Mouse (Mus musculus) heart, embryonic 13.5 days (tissue): ENCODE measurements around the gene Taf10. TPM values are rescaled to one million over a fixed set of nuclear protein-coding genes. Genes with fewer than 3 reads are reported as not detected.
"Not testable (repeated sequence)": the region's sequence is repeated elsewhere in the genome, so short reads cannot be mapped to it uniquely, and the experiment has no call there.

Experiments used
- ATAC-seq: fragments of 200-750 bp; cut with Nextera tagmentation; 2 replicates; pipeline ENCODE4 v1.8.0; 2017; ENCODE audit warnings: moderate TSS enrichment; ENCODE audit not compliant: insufficient number of reproducible peaks, low FRiP score, low TSS enrichment; ENCODE audit errors: extremely low read depth
- H3K27ac ChIP-seq: fragments of 300-500 bp; sonication (generic); replicated peaks from 2 replicates; pipeline ENCODE4 v1.5.1; 2015; ENCODE audit warnings: moderate library complexity, mild to moderate bottlenecking, inconsistent platforms
- H3K27me3 ChIP-seq: fragments of 300-500 bp; sonication (generic); replicated peaks from 2 replicates; pipeline ENCODE4 v1.6.1; 2015; ENCODE audit warnings: mild to moderate bottlenecking, inconsistent platforms
- H3K36me3 ChIP-seq: fragments of 300-500 bp; sonication (generic); 2 replicates; pipeline ENCODE4 v1.6.1; 2015; ENCODE audit warnings: mild to moderate bottlenecking, inconsistent platforms
- H3K4me1 ChIP-seq: fragments of 300-500 bp; sonication (generic); 2 replicates; pipeline ENCODE4 v1.6.1; 2015; ENCODE audit warnings: inconsistent platforms
- H3K4me2 ChIP-seq: fragments of 300-500 bp; sonication (generic); 2 replicates; pipeline ENCODE4 v1.6.1; 2015; ENCODE audit warnings: inconsistent platforms, mild to moderate bottlenecking, moderate library complexity
- H3K4me3 ChIP-seq: fragments of 300-500 bp; sonication (generic); 2 replicates; pipeline ENCODE4 v1.5.1; 2015; ENCODE audit warnings: moderate library complexity, mild to moderate bottlenecking, inconsistent platforms
- H3K9ac ChIP-seq: fragments of 300-500 bp; sonication (generic); 2 replicates; pipeline ENCODE4 v1.6.1; 2015; ENCODE audit warnings: inconsistent platforms, mild to moderate bottlenecking, moderate library complexity
- H3K9me3 ChIP-seq: fragments of 300-500 bp; sonication (generic); 2 replicates; pipeline ENCODE4 v1.6.1; 2016; ENCODE audit warnings: inconsistent platforms
- WGBS: fragments of 180-500 bp; shearing (Covaris S2); methylation state at CpG from one replicate; pipeline ENCODE4 v1.1.7; 2015; ENCODE audit warnings: mixed read lengths; 5-methylcytosine and 5-hydroxymethylcytosine counted together
- polyA plus RNA-seq: library from polyadenylated mRNA; unstranded; fragments of >200 nt; fragmentation: Nextera tagmentation; extraction: Ambion mirVana; gene quantifications from 2 replicates; pipeline ENCODE4 v1.2.1, GENCODE M21; 2015

Taf10 gene
- polyA plus RNA-seq, 1 experiment from 2014 or later, result 120 TPM

DNA sequence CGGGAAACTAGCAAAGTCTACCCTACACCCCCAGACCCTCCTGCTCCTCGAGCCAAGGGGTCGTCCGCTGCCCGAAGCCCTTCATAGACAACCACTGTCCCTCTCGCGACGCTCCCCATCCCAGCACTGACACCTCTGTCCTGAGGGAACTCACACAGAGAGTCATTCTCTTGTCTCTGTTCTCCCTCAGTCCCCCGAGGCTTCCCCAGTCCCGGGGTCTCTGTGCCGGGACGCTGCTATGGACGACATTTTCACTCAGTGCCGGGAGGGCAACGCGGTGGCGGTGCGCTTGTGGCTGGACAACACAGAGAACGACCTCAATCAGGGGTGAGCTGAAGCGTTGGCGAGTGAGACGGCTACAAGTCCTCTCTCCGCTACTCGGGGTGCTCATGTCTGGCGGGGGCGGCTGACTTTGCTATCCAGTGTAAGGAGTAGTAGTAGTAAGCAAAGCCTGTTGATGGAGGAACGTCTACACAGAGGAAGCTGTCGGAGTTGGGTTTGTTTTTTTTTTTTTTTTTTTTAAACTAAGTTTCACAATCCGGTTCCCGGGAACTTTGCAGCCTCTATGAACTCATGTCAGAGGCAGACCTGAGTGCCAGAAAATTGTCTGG, 7.1 kb downstream of the Taf10 start, which contains the start of gene Rrp8:
Rrp8 (minus strand) TSS at position 475 of the 611 bp plus-strand sequence.
- WGBS, result under 1% methylated on average over 30 of the region's 30 CpGs

GRCm38 (mm10) chr7:105736264-105736901, 7.8 kb downstream of the Taf10 start, which contains the start of gene Ilk:
Gene Ilk, plus strand, starts transcription at chr7:105736592.
- Histone ChIP-seq H3K27me3 (no peaks in the 10 kb centered on the region), H3K36me3 (peaks cover 56% of the 10 kb centered on the region), H3K4me2 (peak within 1 kb of the TSS; percentile 92), H3K4me1 (peaks cover 37% of the 10 kb centered on the region), H3K27ac (peak within 1 kb of the TSS; percentile 98), H3K9me3 (no peaks in the 10 kb centered on the region), H3K4me3 (peak within 1 kb of the TSS; percentile 96), H3K9ac (peak within 1 kb of the TSS; percentile 99)
- ATAC-seq, result peak; percentile 95
- WGBS, result under 1% methylated on average over 41 of the region's 62 CpGs

More for the DNA sequence above, 7.1 kb downstream of the Taf10 start, which contains the start of gene Rrp8:
- Histone ChIP-seq H3K9ac (peak within 1 kb of the TSS; percentile 99), H3K27me3 (no peaks in the 10 kb centered on the region), H3K27ac (peak within 1 kb of the TSS; percentile 98), H3K4me1 (peaks cover 37% of the 10 kb centered on the region), H3K36me3 (peaks cover 56% of the 10 kb centered on the region), H3K4me2 (peak within 1 kb of the TSS; percentile 92), H3K9me3 (no peaks in the 10 kb centered on the region), H3K4me3 (peak within 1 kb of the TSS; percentile 96)
- 0 out of 2 replicates have a peak, but pooled peaks have one; percentile 1 for ATAC-seq

- WGBS, result 33% methylated on average over 4 of the region's 4 CpGs
- Histone ChIP-seq H3K4me2 (peak overlapping the region; percentile 92), H3K9ac (peak overlapping the region; percentile 99), H3K36me3 (peaks cover 55% of the 10 kb centered on the region), H3K27ac (peak overlapping the region; percentile 98), H3K4me1 (peaks cover 37% of the 10 kb centered on the region), H3K4me3 (peak overlapping the region; percentile 96)
- ATAC-seq, H3K27me3 ChIP-seq, H3K9me3 ChIP-seq: not testable (repeated sequence)
These were observed 8.7 kb downstream of the Taf10 start for GRCm38 (mm10) chr7:105735464-105735863.

DNA sequence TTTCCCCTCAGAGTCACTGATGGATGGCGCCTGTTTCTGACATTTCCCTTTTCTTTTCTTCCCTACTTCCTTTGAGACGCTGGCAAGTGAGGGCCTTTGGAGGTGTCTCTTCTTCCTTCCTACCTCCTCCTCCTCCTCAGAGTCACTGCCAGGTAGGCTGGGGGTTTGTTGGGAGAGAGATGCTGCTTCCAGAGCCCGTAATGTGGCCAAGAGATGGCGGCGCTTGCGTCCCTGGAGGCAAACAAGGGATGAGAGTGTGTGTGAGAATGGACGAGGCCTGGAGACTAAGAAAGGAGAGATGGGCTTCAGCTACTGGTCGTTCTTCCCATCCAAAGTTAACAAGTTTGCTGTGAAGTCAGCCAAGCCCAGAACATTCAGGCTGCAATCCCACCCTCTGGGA, 9.3 kb downstream of the Taf10 start:
- H3K9ac ChIP-seq, result peak overlapping the region; percentile 99
- peak overlapping the region; percentile 92; the same call in 1 of the 2 replicates for H3K4me2 ChIP-seq
- no peak for ATAC-seq

GRCm38 (mm10) chr7:105733836-105734235, 10.3 kb downstream of the Taf10 start:
- no peak for ATAC-seq
- WGBS, result 91% methylated on average over 11 of the region's 11 CpGs
- H3K36me3 ChIP-seq, result peaks cover 56% of the 10 kb centered on the region

More for the DNA sequence above, 9.3 kb downstream of the Taf10 start:
- no peak overlapping the region; the same call in 1 of the 2 replicates for H3K4me3 ChIP-seq
- H3K4me1 ChIP-seq, result peaks cover 36% of the 10 kb centered on the region
- WGBS, result 82% methylated on average over 8 of the region's 8 CpGs
- peaks cover 51% of the 10 kb centered on the region for H3K36me3 ChIP-seq
- no peaks in the 10 kb centered on the region for H3K27me3 ChIP-seq
- H3K27ac ChIP-seq, result no peak overlapping the region
- no peaks in the 10 kb centered on the region for H3K9me3 ChIP-seq

GRCm38 (mm10) chr7:105728701-105729428, 15.3 kb downstream of the Taf10 start:
- no peak overlapping the region for H3K9ac ChIP-seq
- H3K4me1 ChIP-seq, result no peaks in the 10 kb centered on the region
- no peaks in the 10 kb centered on the region for H3K27me3 ChIP-seq
- ATAC-seq, result no peak
- no peak overlapping the region for H3K4me3 ChIP-seq
- 77% methylated on average over 6 of the region's 6 CpGs for WGBS
- H3K36me3 ChIP-seq, result peaks cover 54% of the 10 kb centered on the region
- no peak overlapping the region; the same call in 1 of the 2 replicates for H3K27ac ChIP-seq
- no peaks in the 10 kb centered on the region for H3K9me3 ChIP-seq
- no peak overlapping the region for H3K4me2 ChIP-seq

More at GRCm38 (mm10) chr7:105733836-105734235, 10.3 kb downstream of the Taf10 start:
- no peak overlapping the region for H3K4me2 ChIP-seq
- no peaks in the 10 kb centered on the region for H3K9me3 ChIP-seq
- H3K27ac ChIP-seq, result no peak overlapping the region
- H3K9ac ChIP-seq, result no peak overlapping the region
- no peaks in the 10 kb centered on the region for H3K27me3 ChIP-seq
- no peak overlapping the region for H3K4me3 ChIP-seq
- H3K4me1 ChIP-seq, result peaks cover 28% of the 10 kb centered on the region

DNA sequence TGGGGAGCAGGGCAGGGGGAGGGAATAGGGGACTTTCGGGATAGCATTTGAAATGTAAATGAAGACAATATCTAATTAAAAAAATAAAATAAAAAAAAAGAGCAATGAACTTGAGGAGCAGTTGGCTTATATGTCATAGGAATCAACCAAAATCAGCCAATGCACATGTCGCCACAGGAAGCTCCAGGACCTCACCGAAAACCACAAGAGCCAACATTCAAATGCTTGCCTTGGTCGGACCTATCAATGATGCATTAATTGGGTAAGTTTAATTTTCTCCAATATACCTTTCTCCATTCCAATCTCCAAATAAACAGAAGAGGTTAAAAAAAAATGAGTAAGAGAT, 17.2 kb downstream of the Taf10 start:
- H3K9ac ChIP-seq, result 0 out of 2 replicates have a peak overlapping the region, but pooled peaks have one; percentile 21
- H3K9me3 ChIP-seq, result no peaks in the 10 kb centered on the region
- H3K36me3 ChIP-seq, result peaks cover 35% of the 10 kb centered on the region
- WGBS, result 87% methylated on average over 4 of the region's 4 CpGs
- no peak for ATAC-seq
- no peak overlapping the region for H3K4me3 ChIP-seq
- no peak overlapping the region for H3K27ac ChIP-seq
- H3K4me1 ChIP-seq, result no peaks in the 10 kb centered on the region
- no peaks in the 10 kb centered on the region for H3K27me3 ChIP-seq
- no peak overlapping the region for H3K4me2 ChIP-seq

- no peak for ATAC-seq
- H3K27me3 ChIP-seq, result no peaks in the 10 kb centered on the region
- WGBS, result 77% methylated on average over 4 of the region's 4 CpGs
These were observed 17.8 kb downstream of the Taf10 start for GRCm38 (mm10) chr7:105726144-105726979.

DNA sequence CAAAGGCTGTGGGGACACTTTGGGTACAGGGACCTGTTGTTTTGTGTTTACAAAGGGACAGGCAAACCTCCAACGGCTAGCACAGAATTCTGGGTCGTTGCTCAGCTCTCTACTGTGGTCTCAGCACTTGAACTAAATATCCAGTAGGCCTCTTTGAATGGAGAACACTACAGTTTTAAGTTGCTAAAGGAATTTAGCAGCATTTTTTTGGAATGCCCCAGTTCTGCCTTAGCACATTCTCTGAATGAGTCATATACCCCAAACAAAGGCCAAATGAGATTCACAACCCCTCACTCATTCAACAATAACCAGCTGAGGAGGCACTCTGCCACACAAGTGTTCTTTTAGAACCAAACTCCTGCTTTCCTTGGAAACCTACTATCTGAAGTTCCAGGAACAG, 22.2 kb downstream of the Taf10 start:
- Histone ChIP-seq H3K4me3 (no peak overlapping the region), H3K4me1 (no peaks in the 10 kb centered on the region), H3K27me3 (no peaks in the 10 kb centered on the region), H3K27ac (no peak overlapping the region), H3K9me3 (no peaks in the 10 kb centered on the region), H3K4me2 (no peak overlapping the region), H3K36me3 (no peaks in the 10 kb centered on the region), H3K9ac (no peak overlapping the region)
- 64% methylated on average over 2 of the region's 2 CpGs for WGBS
- ATAC-seq, result no peak

More at GRCm38 (mm10) chr7:105726144-105726979, 17.8 kb downstream of the Taf10 start:
- Histone ChIP-seq H3K4me2 (no peak overlapping the region), H3K4me3 (no peak overlapping the region), H3K36me3 (peaks cover 29% of the 10 kb centered on the region), H3K4me1 (no peaks in the 10 kb centered on the region), H3K9ac (0 out of 2 replicates have a peak overlapping the region, but pooled peaks have one; percentile 21), H3K27ac (no peak overlapping the region), H3K9me3 (no peaks in the 10 kb centered on the region)

- no peaks in the 10 kb centered on the region for H3K4me1 ChIP-seq
- no peak overlapping the region for H3K4me3 ChIP-seq
- H3K9me3 ChIP-seq, result no peaks in the 10 kb centered on the region
- H3K27ac ChIP-seq, result no peak overlapping the region
- WGBS, result 53% methylated on average over 3 of the region's 3 CpGs
- no peak overlapping the region for H3K9ac ChIP-seq
- H3K36me3 ChIP-seq, result no peaks in the 10 kb centered on the region
- no peak overlapping the region for H3K4me2 ChIP-seq
- ATAC-seq, result no peak
- H3K27me3 ChIP-seq, result no peaks in the 10 kb centered on the region
These were observed 28.8 kb downstream of the Taf10 start for GRCm38 (mm10) chr7:105715366-105715765.
